Mouse (Mus musculus) embryonic facial prominence, embryonic 10.5 days (tissue): ENCODE data around the gene Map3k6. TPM values are rescaled to one million over a fixed set of nuclear protein-coding genes. Genes with fewer than 3 reads are reported as not detected.

Experiments used
- DNase-seq: peaks from one replicate; pipeline ENCODE4 v3.0.0-alpha.2; 2017; ENCODE audit warnings: low spot score
- H3K27ac ChIP-seq: fragments of 300-500 bp; sonication (generic); replicated peaks from 2 replicates; pipeline ENCODE4 v1.5.1; 2016; ENCODE audit warnings: mild to moderate bottlenecking
- H3K27me3 ChIP-seq: fragments of 300-500 bp; sonication (generic); replicated peaks from 2 replicates; pipeline ENCODE4 v1.6.1; 2016; ENCODE audit warnings: low read depth, mild to moderate bottlenecking; ENCODE audit not compliant: poor library complexity, severe bottlenecking
- H3K36me3 ChIP-seq: fragments of 300-500 bp; sonication (generic); replicated peaks from 2 replicates; pipeline ENCODE4 v1.6.1; 2016; ENCODE audit warnings: mild to moderate bottlenecking, moderate library complexity
- H3K4me1 ChIP-seq: fragments of 300-500 bp; sonication (generic); 2 replicates; pipeline ENCODE4 v1.6.1; 2016
- H3K4me3 ChIP-seq: fragments of 300-500 bp; sonication (generic); 2 replicates; pipeline ENCODE4 v1.5.1; 2016; ENCODE audit warnings: mild to moderate bottlenecking, moderate library complexity
- H3K9me3 ChIP-seq: fragments of 300-500 bp; sonication (generic); 2 replicates; pipeline ENCODE4 v1.6.1; 2016; ENCODE audit warnings: mild to moderate bottlenecking
- WGBS: fragments of 180-500 bp; shearing (Covaris S2); methylation state at CpG from one replicate; pipeline ENCODE4 v1.1.7; 2016; 5-methylcytosine and 5-hydroxymethylcytosine counted together
- polyA plus RNA-seq: library from polyadenylated mRNA; unstranded; fragments of >200 nt; fragmentation: Nextera tagmentation; extraction: Ambion mirVana; gene quantifications from 2 replicates; pipeline ENCODE4 v1.2.1, GENCODE M21; 2016

Gene Map3k6
- polyA plus RNA-seq, 1 experiment from 2014 or later: 1.7 TPM

- Histone ChIP-seq H3K4me1 (peaks cover 41% of the 10 kb centered on the region), H3K36me3 (peaks cover 30% of the 10 kb centered on the region), H3K4me3 (peak within 1 kb of the TSS; percentile 93), H3K27ac (peak within 1 kb of the TSS; percentile 93), H3K27me3 (no peaks in the 10 kb centered on the region), H3K9me3 (no peaks in the 10 kb centered on the region)
- under 1% methylated on average over 73 of the region's 73 CpGs for WGBS
- peak; percentile 96 for DNase-seq
These were observed 36.7 kb downstream of the Map3k6 start, which contains the start of gene Tmem222 for GRCm38 (mm10) chr4:133277104-133278026. Gene Tmem222, minus strand, starts transcription at chr4:133277792.

- DNase-seq: no peak
- peak overlapping the region; percentile 93 for H3K4me3 ChIP-seq
- peaks cover 29% of the 10 kb centered on the region for H3K36me3 ChIP-seq
- no peaks in the 10 kb centered on the region for H3K9me3 ChIP-seq
- H3K27ac ChIP-seq: peak overlapping the region; percentile 93
- H3K27me3 ChIP-seq: no peaks in the 10 kb centered on the region
- peaks cover 48% of the 10 kb centered on the region for H3K4me1 ChIP-seq
- 32% methylated on average over 6 of the region's 6 CpGs for WGBS
These were observed 37.4 kb downstream of the Map3k6 start for GRCm38 (mm10) chr4:133278067-133278466.

- Histone ChIP-seq H3K4me3 (peak overlapping the region; percentile 93), H3K4me1 (peaks cover 52% of the 10 kb centered on the region), H3K27me3 (no peaks in the 10 kb centered on the region), H3K36me3 (peaks cover 25% of the 10 kb centered on the region), H3K27ac (peak overlapping the region; percentile 93), H3K9me3 (no peaks in the 10 kb centered on the region)
- DNase-seq: no peak
- WGBS: 87% methylated on average over 3 of the region's 3 CpGs
These were observed 37.9 kb downstream of the Map3k6 start for GRCm38 (mm10) chr4:133278482-133278881.

- H3K36me3 ChIP-seq: no peaks in the 10 kb centered on the region
- H3K27ac ChIP-seq: peak overlapping the region; percentile 88
- H3K4me3 ChIP-seq: peak overlapping the region; percentile 44
- H3K27me3 ChIP-seq: no peaks in the 10 kb centered on the region
- peaks cover 51% of the 10 kb centered on the region for H3K4me1 ChIP-seq
- no peak for DNase-seq
- WGBS: 39% methylated on average over 7 of the region's 7 CpGs
- no peaks in the 10 kb centered on the region for H3K9me3 ChIP-seq
These were observed 40.9 kb downstream of the Map3k6 start for GRCm38 (mm10) chr4:133281513-133281912.

- Histone ChIP-seq H3K4me3 (peak overlapping the region; percentile 44), H3K27me3 (no peaks in the 10 kb centered on the region), H3K9me3 (no peaks in the 10 kb centered on the region), H3K36me3 (no peaks in the 10 kb centered on the region), H3K27ac (peak overlapping the region; percentile 88), H3K4me1 (peaks cover 46% of the 10 kb centered on the region)
- WGBS: 9% methylated on average over 5 of the region's 5 CpGs
- peak; percentile 87 for DNase-seq
These were observed 41.4 kb downstream of the Map3k6 start for GRCm38 (mm10) chr4:133281951-133282481.

- DNase-seq: peak; percentile 53
- H3K9me3 ChIP-seq: no peaks in the 10 kb centered on the region
- H3K27ac ChIP-seq: peak overlapping the region; percentile 88
- 13% methylated on average over 4 of the region's 4 CpGs for WGBS
- H3K36me3 ChIP-seq: no peaks in the 10 kb centered on the region
- peak overlapping the region; percentile 44 for H3K4me3 ChIP-seq
- H3K4me1 ChIP-seq: peaks cover 45% of the 10 kb centered on the region
- no peaks in the 10 kb centered on the region for H3K27me3 ChIP-seq
These were observed 42.0 kb downstream of the Map3k6 start for GRCm38 (mm10) chr4:133282656-133283055.

GRCm38 (mm10) chr4:133285299-133285698 lies 44.7 kb downstream of the Map3k6 start:
- peaks cover 39% of the 10 kb centered on the region for H3K4me1 ChIP-seq
- no peaks in the 10 kb centered on the region for H3K27me3 ChIP-seq
- no peaks in the 10 kb centered on the region for H3K36me3 ChIP-seq
- H3K4me3 ChIP-seq: no peak overlapping the region
- H3K9me3 ChIP-seq: no peaks in the 10 kb centered on the region
- DNase-seq: no peak
- 79% methylated on average over 3 of the region's 3 CpGs for WGBS
- peak overlapping the region; percentile 52; the same call in 1 of the 2 replicates for H3K27ac ChIP-seq

GRCm38 (mm10) chr4:133285950-133286349 lies 45.3 kb downstream of the Map3k6 start:
- Histone ChIP-seq H3K9me3 (no peaks in the 10 kb centered on the region), H3K4me3 (no peak overlapping the region), H3K4me1 (peaks cover 36% of the 10 kb centered on the region), H3K27ac (no peak overlapping the region), H3K36me3 (0 out of 2 replicates have a peak, but pooled peaks cover 2% of the 10 kb centered on the region), H3K27me3 (no peaks in the 10 kb centered on the region)
- 83% methylated on average over 5 of the region's 5 CpGs for WGBS
- no peak for DNase-seq

GRCm38 (mm10) chr4:133286476-133287077 lies 46.0 kb downstream of the Map3k6 start:
- WGBS: 85% methylated on average over 4 of the region's 4 CpGs
- H3K4me1 ChIP-seq: peaks cover 29% of the 10 kb centered on the region
- H3K4me3 ChIP-seq: no peak overlapping the region
- H3K27ac ChIP-seq: no peak overlapping the region
- no peak for DNase-seq
- no peaks in the 10 kb centered on the region for H3K9me3 ChIP-seq
- 0 out of 2 replicates have a peak, but pooled peaks cover 3% of the 10 kb centered on the region for H3K36me3 ChIP-seq
- H3K27me3 ChIP-seq: no peaks in the 10 kb centered on the region

- peaks cover 26% of the 10 kb centered on the region for H3K4me1 ChIP-seq
- no peak overlapping the region for H3K27ac ChIP-seq
- 93% methylated on average over 1 of the region's 1 CpGs for WGBS
- DNase-seq: no peak
- no peak overlapping the region for H3K4me3 ChIP-seq
- H3K36me3 ChIP-seq: peaks cover 35% of the 10 kb centered on the region
- no peaks in the 10 kb centered on the region for H3K9me3 ChIP-seq
- peaks cover 12% of the 10 kb centered on the region for H3K27me3 ChIP-seq
These were observed 50.6 kb downstream of the Map3k6 start for GRCm38 (mm10) chr4:133291255-133291654.

- Histone ChIP-seq H3K9me3 (no peaks in the 10 kb centered on the region), H3K4me3 (no peak overlapping the region), H3K4me1 (peaks cover 28% of the 10 kb centered on the region), H3K36me3 (peaks cover 46% of the 10 kb centered on the region), H3K27ac (peak overlapping the region; percentile 82), H3K27me3 (peaks cover 12% of the 10 kb centered on the region)
- no peak for DNase-seq
- 65% methylated on average over 4 of the region's 4 CpGs for WGBS
These were observed 51.8 kb downstream of the Map3k6 start for GRCm38 (mm10) chr4:133292405-133292804.
